Mouse (Mus musculus) inflammation-experienced regulatory T-cells (primary cell): ENCODE data around the gene 2210011C24Rik. TPM values are rescaled to one million over a fixed set of nuclear protein-coding genes. Genes with fewer than 3 reads are reported as not detected.

ENCODE experiments used
- polyA plus RNA-seq, 2 experiments: library from polyadenylated mRNA; unstranded; fragments of 100-300 nt; shearing (Covaris generic); gene quantifications; one replicate each; pipeline ENCODE4 v1.2.1; 2017

Gene 2210011C24Rik
- 1 to 10 TPM; 2.9 to 7.6 TPM for polyA plus RNA-seq

GRCm38 (mm10) chr8:84011705-84012498, at the start of gene 2210011C24Rik:
TSS of gene 2210011C24Rik (minus strand) at chr8:84012171.

DNA sequence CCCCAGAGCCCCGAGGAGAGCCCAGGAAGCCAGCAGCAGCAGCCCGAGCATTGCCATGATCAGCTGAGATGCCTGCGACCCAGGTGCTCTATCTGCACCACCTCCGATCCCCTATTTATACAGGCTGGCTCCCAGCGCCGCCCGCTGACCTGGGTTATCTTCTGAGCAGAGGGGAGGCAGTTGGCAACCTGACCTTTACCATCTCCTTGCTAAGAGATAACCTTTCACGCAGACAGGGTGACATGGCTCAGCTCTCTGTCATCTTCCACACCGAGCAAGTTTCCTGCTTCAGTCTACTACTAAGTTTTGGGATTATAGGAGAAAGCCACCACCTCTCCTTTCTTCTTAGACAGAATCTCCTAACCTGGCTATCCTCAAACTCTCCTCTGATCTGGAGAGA, 32.9 kb upstream of the 2210011C24Rik start, which contains the start of gene Rln3:
TSS of gene Rln3 (minus strand) at position 101 of the 400 bp plus-strand sequence.

GRCm38 (mm10) chr8:84042066-84042947, 30.3 kb upstream of the 2210011C24Rik start, which contains the start of gene Il27ra:
TSS of gene Il27ra (minus strand) at chr8:84042589.

GRCm38 (mm10) chr8:84021096-84021495, 9.1 kb upstream of the 2210011C24Rik start, which contains the start of gene Palm3:
TSS of gene Palm3 (plus strand) at chr8:84021471.

GRCm38 (mm10) chr8:84001281-84002000, 10.5 kb downstream of the 2210011C24Rik start, which contains the start of gene 1700067K01Rik:
TSS of gene 1700067K01Rik (plus strand) at chr8:84001502.

GRCm38 (mm10) chr8:83997511-83998141, 14.3 kb downstream of the 2210011C24Rik start, which contains the start of gene Samd1:
TSS of gene Samd1 (plus strand) at chr8:83997672.

DNA sequence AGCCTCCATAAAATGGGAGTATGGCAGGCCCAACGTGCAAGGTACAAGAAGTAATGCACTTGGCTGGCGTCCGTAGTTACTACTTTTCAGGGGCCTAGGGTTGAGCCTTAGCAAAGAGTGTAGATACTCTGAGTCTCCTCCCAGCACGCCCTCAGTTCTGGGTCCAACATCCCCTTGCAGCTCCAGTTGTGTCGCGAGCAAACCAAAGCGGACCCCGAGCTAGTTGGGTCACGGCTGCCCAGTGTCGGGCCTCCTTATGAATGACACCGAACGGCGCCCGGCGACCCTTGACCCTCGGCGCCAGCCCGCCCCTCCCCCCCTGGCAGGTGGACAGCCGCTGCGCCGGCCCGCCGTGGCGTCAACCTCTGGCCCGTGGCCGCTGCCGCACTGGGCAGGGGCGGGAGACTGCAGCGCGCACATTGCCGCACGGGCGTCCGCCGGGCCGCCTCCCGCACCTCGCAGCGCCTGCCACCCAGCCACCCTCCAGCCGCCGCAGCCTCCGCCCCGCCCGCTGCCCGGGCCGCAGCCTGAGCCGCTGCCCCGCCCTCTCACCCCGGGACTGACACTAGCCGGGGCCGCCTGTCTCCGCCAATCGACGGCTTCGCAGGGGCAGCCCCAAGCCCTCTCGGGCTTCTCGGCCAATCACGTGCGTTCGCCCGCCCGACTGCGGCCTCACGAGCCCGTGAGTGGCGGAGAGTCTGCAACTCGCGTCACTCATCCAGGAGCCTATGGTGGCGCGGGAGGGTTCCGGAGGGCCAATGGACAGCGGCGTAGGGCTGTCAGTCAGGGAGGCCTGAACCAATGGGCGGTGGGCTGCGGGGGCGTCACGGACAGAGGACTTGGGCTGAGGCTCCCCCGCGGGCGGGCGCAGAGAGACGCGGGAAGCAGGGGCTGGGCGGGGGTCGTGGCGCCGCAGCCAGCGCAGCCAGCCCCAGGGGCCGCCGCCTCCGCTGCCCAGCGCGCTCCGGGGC, 39.5 kb downstream of the 2210011C24Rik start, which contains the start of gene Prkaca:
TSS of gene Prkaca (plus strand) at position 844 of the 971 bp plus-strand sequence.

Other genes with a start within 250 kb of the 2210011C24Rik start
- gene Adgrl1, start 112.1 kb downstream of the 2210011C24Rik start, polyA plus RNA-seq = 1 to 10 TPM; 6.8 to 8.2 TPM
- gene Gm10644, start 57.0 kb downstream of the 2210011C24Rik start, polyA plus RNA-seq = under 1 TPM; 0.31 to 0.41 TPM
- gene Asf1b, start 56.7 kb downstream of the 2210011C24Rik start, polyA plus RNA-seq = 10 to 100 TPM; 15.0 to 20.4 TPM
- gene Prkaca, start 39.2 kb downstream of the 2210011C24Rik start, polyA plus RNA-seq = 10 to 100 TPM; 54.4 to 56.5 TPM
- gene Samd1, start 14.5 kb downstream of the 2210011C24Rik start, polyA plus RNA-seq = 10 to 100 TPM; 10.8 to 13.7 TPM
- 1 to 10 TPM in 1 of 2 experiments, under 1 TPM in 1; 0.27 to 1.9 TPM for gene 1700067K01Rik, start 10.7 kb downstream of the 2210011C24Rik start, polyA plus RNA-seq
- gene Palm3, start 9.3 kb upstream of the 2210011C24Rik start, polyA plus RNA-seq = 10 to 100 TPM; 11.3 to 13.7 TPM
- gene Il27ra, start 30.4 kb upstream of the 2210011C24Rik start, polyA plus RNA-seq = 100 to 1,000 TPM; 365 to 373 TPM
- gene Rln3, start 32.8 kb upstream of the 2210011C24Rik start, polyA plus RNA-seq = 100 to 1,000 TPM in 1 of 2 experiments, 10 to 100 TPM in 1; 65.5 to 209 TPM
- gene Gm10643, start 53.0 kb upstream of the 2210011C24Rik start, polyA plus RNA-seq = 1 to 10 TPM; 2.0 to 3.5 TPM
- gene Rfx1, start 54.7 kb upstream of the 2210011C24Rik start, polyA plus RNA-seq = 10 to 100 TPM; 23.1 to 37.3 TPM
- 10 to 100 TPM; 28.6 to 31.3 TPM for gene Dcaf15, start 92.6 kb upstream of the 2210011C24Rik start, polyA plus RNA-seq
- gene Podnl1, start 113.8 kb upstream of the 2210011C24Rik start, polyA plus RNA-seq = 10 to 100 TPM; 21.0 to 24.1 TPM
- gene Cc2d1a, start 135.8 kb upstream of the 2210011C24Rik start, polyA plus RNA-seq = 10 to 100 TPM; 42.3 to 51.2 TPM
- gene 4930432K21Rik, start 135.9 kb upstream of the 2210011C24Rik start, polyA plus RNA-seq = 1 to 10 TPM; 1.5 to 1.8 TPM
- gene Nanos3, start 173.0 kb upstream of the 2210011C24Rik start, polyA plus RNA-seq = 1 to 10 TPM in 1 of 2 experiments, under 1 TPM in 1; 0.90 to 3.7 TPM
- 10 to 100 TPM; 14.8 to 16.2 TPM for gene Zswim4, start 224.9 kb upstream of the 2210011C24Rik start, polyA plus RNA-seq
- 100 to 1,000 TPM; 221 to 259 TPM for gene D8Ertd738e, start 237.5 kb upstream of the 2210011C24Rik start, polyA plus RNA-seq
- gene Mri1, start 245.2 kb upstream of the 2210011C24Rik start, polyA plus RNA-seq = 100 to 1,000 TPM in 1 of 2 experiments, 10 to 100 TPM in 1; 98.0 to 107 TPM